Mouse (Mus musculus): ENCODE measurements at regions not wholly inside any gene's neighbourhood (a gene's known extent, or its start where the extent isn't known, plus 50 kb on each side); places are given as distances from the start of the nearest gene placed in this dataset.

- no peak for TF ChIP-seq EP300 (optimal IDR thresholded peaks at IDR 0.05)
- TF ChIP-seq CTCF (IDR thresholded peaks at IDR 0.05; ENCODE audit: low read depth), result no peak
Measured at GRCm38 (mm10) chr15:11572063-11572462, 172.6 kb upstream of the Tars start.

All from stomach, postnatal 0 days (tissue).